Mouse (Mus musculus): ENCODE measurements around the gene Cd300lb.
"Not testable (repeated sequence)": the region's sequence is repeated elsewhere in the genome, so short reads cannot be mapped to it uniquely, and the experiment has no call there.

The Cd300lb gene

DNA sequence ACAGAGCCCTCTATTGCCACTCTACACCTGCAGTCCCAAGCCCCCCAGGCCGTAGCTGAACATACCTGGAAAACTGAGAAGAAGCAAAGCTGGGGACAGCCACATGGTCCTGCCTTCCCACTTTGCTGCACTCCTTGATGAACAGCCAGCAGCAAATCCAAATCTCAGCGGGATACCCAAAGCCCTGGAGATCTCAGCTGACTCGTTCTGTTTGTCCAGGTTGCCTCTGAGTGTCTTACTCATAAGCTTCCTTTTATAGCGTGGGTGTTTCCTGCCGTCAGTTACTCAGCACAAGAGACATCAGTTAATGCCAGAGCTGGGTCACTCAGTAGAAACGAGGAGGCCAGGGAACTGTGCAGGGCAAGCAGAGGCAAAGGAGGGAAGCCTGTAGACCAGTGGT is at the start of gene Cd300lb:
TSS of gene Cd300lb (minus strand) at position 243 of the 400 bp plus-strand sequence.
- no peak for DNase-seq (ENCODE audit: low spot score in 2 of 2)

DNA sequence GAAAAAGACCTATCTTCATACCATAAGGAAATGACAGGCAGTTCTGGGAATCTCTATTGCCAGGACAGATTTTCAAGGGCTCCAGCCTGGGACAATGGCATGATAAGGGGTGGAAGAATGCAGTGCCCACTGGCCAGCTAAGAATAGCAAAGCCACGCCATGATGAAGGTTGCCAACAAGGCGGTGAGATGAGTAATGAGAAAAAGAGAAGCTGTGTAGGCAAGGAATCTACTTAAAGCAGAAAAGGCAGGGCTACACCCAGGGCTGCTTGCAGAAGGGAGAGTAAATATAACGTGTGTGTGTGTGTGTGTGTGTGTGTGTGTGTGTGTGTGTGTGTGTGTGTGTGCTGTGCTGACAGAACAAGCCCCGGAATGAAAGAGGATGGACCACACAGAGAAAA is 47.7 kb upstream of the Cd300lb start:
- peak in 1 of 2 experiments; percentile 11 for DNase-seq (ENCODE audit: low spot score in 2 of 2)

DNA sequence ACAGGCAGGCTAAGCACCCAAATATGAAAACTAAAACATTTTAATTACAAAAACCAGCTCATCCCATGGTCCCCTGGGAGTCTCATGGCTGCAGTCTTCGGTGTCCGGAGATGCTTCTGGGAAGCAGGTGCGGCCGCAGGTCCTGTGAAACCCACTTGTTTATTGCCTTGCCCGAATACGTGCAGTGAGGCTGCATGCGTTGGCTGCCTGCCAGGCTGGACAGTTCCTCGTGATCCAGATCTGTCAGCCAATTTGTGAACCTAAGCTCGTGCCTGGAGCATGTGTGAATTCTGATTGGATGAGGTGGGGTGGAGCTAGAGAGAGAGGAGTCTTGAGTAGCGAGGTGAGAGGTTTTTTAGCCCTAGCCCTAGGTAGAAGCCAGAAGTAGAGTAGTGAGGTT is 38.5 kb upstream of the Cd300lb start:
- DNase-seq (ENCODE audit: low spot score in 2 of 2) = no peak

DNA sequence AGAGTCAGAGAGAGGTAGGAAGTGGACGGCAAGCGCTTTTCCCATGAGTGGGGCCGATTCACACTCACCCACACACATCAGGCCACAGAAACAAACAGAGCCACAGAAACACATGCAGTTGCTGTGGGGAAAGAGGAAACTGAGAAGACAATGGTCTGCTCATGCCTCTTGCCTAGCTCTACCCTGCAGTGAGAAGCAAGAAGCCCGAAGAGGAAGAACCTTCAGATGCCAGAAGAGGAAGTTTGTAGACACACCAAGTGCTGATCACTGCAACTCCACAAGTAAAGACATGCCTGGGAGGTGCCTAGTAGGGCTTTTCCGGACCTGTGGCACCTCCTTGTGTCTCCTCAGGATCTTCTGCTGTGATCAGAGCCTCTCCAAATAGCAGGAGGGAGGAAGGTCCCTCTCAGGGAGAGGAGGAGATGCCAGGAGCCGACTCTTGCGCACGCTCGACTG is 34.6 kb upstream of the Cd300lb start, which contains the start of gene Cd300c:
TSS of gene Cd300c (minus strand) at position 406 of the 456 bp plus-strand sequence.
- DNase-seq (ENCODE audit: low spot score in 2 of 2) = no peak

DNA sequence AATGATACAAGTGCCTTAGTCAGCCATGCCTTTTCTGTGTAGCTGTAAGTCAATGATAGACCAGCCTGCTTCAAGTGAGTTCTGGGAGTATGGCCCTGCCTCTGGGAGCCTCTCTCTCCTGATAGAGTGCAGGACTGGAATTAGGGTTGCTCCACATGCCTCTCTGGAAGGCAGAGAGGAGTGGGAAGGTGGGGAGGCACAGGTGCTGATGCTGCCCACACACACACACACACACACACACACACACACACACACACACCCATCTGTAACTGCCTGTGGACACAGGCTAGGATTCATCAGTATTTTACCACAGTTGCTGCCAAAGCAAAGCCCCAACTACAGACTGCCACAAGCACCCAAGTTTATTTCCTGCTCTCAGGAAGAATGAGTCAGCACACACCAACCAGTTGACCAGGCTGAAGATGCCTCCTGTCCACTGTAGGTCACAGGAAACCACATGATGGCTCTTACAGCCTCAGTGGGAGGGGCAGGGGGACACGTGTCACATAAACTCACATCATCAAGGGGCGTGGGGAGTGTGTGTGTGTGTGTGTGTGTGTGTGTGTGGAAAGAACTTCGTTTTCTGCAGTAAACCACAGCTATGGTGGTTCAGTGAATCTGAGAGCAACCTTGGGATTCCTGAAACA is 31.1 kb upstream of the Cd300lb start:
- DNase-seq (ENCODE audit: low spot score in 2 of 2) = no peak

DNA sequence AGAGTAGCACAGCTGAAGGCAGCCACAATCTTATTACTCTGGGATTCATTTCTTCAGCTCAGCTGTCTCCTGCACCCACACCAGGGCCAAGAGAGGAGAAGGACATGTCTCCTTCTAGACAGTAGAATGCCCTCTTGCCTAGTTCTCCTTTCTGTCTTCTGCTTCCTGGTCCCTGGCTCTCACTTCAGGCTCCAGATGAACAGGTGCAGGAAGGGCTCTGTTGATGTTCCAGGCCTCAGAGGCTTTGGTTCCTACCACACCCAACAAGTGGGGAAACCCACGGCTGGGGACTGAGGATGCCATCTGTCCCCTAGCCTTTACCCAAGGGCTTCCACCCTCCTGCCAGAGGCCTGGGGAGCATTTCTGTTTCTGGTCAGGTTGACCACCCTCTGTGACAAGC is 26.2 kb upstream of the Cd300lb start:
- no peak for DNase-seq (ENCODE audit: low spot score in 2 of 2)

DNA sequence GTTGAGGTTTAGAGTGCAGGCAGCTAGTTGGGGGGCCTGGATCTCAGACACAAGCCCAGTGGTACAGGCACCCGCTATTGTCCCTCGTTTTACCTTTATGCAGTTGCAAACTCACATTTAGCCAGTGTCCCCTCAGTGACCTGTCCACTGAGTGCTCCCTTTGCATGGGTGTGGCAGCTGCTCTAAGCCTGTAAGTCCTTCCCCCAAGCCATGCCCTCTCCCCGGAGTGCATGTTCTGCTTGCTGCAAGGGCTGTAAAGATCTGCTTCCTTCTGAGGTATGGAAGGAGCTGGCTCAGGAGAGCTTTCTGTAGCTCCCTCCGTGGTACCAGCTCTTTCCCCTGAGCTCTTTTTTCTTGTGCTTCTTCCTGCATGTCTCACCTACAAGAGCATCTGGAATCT is 595 bp downstream of the Cd300lb start:
- DNase-seq (ENCODE audit: low spot score in 2 of 2) = no peak

DNA sequence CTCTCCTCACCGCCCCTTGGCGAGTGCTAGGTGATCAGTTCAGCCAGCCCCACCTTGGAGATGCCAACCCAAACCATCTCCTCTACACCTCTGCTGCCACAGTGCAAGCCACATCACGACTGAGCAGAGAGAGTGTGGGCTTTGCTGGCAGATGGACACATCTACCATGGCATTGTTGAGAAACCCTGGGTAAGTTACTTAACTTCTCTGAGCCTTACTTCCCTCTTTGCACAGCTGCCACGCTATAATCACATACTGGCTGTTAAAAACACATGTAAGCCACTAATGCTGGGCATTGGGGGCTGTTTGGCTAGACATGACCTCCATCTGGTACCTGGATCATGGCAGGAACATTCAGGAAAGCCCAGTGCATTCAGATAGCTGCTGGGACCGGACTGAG is 3.1 kb downstream of the Cd300lb start:
- no peak for DNase-seq (ENCODE audit: low spot score in 2 of 2)

DNA sequence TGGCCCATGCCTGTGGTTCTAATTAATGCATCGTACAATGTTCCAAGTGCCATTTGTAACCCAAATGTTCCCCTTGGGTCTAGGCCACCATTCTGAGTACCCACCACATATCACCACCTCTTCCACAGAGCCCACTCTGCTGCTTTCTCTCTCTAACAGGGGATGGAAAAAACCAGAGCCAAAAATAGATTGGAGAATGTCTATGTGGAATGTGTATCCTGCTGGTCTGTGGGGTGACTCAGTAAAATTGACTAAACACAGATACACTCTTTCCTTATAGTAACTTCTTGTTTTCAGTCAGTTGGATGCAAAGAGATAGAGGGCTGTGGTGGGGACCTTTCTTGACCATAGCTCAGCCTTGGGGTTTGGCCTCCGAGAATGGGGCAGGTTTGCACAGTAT is 4.6 kb downstream of the Cd300lb start:
- DNase-seq (ENCODE audit: low spot score in 2 of 2) = no peak

DNA sequence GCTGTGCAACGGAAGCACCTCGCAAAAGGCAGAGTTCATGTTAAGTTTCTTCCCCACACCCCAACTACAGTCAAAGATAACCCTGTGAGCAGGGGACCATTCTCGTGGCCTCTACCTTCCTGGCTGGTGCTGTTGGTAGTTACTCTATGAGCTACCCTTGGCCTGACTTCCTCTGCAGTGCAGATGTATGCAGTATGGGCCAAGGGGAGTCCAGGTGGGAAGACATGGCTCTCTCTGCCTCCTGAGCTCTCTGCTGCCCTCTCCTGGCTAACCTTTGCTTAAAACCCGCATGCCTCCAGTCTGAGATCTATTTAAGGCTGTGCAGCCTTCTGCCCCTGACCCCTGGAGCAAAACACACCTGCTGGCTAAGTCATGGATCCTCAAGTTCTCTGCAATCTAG is 10.2 kb downstream of the Cd300lb start:
- DNase-seq (ENCODE audit: low spot score in 2 of 2) = no peak

DNA sequence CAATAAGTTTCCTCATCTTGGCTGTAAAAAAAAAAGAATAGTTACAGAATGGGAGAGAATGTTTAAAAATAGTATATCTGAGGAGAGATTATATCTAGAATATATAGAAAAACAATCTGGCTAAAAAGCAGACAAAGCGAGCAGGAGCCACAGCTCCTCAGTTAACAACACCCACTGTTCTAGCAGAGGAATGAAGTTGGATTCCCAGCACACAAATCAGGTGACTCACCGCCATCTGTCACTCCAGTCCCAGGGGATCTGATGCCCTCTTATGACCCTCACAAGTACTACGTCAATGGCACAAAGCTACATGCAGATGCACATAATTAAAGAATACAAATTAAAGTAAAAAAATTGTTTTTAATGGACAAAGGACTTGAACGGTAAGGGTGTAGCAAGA is 11.7 kb downstream of the Cd300lb start:
- peak; percentile 47 to 69 for DNase-seq (ENCODE audit: low spot score in 2 of 2)

DNA sequence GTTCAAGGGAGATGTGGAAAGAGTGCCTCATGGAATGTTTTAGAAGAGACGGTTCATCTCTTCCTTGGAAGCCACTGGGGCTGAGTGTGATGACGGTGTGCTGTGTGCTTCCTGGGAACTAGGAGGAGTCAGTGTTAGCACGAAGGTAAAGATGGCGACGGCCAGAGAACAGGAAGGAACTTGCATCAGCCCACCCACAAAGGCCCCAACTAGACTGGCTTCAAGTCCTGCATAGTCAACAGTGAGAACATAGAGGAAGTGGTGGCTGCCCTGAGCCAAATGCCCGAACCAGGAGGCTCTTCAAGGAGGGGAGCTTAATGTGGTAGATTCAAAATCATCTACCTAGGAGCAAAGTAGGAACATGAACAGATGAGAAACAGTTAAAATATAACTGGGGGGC is 17.1 kb downstream of the Cd300lb start:
- DNase-seq (ENCODE audit: low spot score in 2 of 2) = no peak

DNA sequence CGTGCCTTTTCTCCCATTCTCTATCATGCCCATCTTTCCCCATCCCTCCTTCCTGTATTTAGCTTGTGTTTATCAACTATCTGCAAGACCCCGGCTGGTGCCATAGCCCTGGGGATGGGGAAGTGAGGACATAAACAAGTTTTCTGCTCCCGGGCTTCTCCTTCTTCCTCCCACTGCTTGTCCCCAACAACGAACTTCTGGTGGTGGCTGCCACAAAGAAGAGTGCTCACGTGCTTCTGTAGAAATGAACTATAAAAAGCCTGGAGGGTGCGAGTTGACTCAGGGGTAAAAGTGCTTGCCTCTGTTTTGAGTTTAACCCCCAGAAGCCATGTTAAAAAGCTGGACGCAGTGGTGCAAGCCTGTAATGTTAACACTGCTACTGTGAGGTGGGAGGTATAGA is 19.2 kb downstream of the Cd300lb start:
- no peak for DNase-seq (ENCODE audit: low spot score in 2 of 2)

DNA sequence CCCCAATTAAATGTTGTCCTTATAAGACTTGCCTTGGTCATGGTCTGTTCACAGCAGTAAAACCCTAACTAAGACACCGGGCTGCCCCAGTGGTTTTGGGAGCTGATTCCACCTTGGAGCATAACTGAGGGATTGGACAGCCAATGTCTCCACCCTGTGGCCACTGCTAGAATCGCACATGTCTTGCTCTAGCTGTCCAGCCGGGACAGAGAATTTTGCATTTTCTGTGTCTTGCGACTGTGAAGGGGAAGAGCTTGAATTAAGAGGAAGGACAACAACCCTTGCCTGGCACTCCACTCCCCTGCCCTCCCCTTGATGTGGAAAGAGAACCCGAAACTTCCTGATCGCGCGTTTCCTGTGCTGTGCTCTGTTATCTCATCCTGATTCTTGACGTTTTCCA is 21.3 kb downstream of the Cd300lb start:
- DNase-seq (ENCODE audit: low spot score in 2 of 2) = peak; percentile 47 to 64

DNA sequence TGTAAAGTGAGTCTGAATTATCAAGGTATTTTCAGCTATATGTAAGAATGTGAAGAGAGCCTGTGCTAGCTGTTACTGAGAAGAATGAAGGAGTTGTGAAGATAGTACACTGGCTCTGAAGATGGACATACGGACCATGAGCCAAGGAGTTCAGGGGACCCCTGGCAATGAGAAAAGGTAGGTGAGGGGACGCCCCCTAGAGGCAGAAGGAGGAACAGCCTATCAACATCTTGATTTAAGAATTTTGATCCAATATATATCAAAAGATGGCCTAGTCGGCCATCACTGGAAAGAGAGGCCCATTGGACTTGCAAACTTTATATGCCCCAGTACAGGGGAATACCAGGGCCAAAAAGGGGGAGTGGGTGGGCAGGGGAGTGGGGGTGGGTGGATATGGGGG is 24.6 kb downstream of the Cd300lb start:
- not testable (repeated sequence) for DNase-seq (ENCODE audit: low spot score in 2 of 2)

DNA sequence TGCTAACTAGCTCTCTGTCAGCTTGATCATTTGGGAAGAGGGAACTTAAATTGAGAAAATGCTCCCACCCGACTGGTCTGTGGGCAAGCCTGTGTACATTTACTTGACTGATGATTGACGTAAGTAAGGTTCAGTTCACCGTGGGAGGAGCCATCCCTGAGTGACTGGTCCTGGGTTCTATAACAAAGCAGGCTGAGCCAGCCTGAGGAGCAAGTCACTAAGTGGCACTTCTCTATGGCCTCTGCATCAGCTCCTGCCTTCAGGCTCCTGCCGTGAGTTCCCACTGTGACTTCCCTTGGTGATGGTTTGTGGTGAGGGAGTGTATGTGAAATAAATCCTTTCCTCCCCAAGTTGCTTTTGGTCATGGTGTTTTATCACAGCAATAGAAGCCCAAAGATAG is 26.1 kb downstream of the Cd300lb start:
- no peak for DNase-seq (ENCODE audit: low spot score in 2 of 2)

DNA sequence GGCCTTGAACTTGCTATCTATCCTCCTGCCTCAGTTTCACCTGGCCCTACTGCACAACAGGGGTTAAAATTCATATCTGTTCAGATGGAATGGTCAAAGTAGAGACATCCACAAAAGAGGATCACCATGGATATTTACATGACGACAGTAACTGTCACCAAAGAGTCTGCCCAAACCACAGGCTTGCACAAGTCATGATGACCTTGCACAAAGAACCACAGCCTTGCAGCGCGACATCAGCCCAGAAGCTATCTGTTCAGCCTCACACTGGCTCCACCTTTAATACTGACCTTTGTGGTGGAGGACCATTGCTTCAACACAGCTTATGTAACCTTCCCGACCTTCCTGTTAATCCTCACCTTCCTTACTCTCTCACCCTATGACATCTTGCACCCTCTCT is 26.6 kb downstream of the Cd300lb start:
- DNase-seq (ENCODE audit: low spot score in 2 of 2) = no peak

DNA sequence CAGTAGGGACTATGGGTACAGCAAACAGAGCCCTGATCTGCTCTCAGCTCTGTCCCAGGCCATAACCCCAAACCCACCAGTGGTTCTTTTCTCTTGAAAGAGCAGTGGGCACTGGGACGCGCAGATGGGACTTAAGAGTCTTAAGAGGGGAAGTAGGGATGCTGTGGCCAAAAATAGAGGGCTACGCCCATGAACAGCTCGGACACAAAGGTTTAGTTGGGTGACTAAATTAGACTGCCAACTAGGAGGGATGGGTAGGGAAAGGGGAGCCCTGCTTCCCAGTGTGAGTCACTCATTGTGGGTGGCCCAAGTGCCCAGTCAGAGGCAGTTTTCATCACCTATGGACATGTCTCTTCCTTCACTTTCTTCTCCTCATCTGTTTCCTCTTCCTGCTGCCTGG is 31.0 kb downstream of the Cd300lb start:
- DNase-seq (ENCODE audit: low spot score in 2 of 2) = no peak

DNA sequence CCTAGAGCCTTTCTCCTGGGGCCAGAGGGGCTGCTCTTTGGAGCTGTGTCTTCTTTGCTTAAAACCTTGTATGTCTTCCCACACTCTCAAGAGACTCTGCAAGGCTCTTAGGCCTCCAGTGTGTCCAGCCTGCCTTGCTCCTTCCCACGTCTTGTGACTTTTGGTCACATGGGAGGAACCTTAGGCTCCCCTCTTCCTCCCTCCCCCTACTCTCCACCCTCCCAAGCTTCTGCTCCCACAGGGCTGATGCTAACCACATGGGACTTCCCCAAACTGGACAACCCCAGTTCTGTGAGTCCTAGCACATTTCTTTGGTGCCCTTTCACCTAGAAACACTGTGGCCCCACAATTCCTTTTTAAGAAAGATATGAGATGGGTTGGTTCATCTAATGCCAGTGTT is 36.2 kb downstream of the Cd300lb start:
- DNase-seq (ENCODE audit: low spot score in 2 of 2) = no peak

DNA sequence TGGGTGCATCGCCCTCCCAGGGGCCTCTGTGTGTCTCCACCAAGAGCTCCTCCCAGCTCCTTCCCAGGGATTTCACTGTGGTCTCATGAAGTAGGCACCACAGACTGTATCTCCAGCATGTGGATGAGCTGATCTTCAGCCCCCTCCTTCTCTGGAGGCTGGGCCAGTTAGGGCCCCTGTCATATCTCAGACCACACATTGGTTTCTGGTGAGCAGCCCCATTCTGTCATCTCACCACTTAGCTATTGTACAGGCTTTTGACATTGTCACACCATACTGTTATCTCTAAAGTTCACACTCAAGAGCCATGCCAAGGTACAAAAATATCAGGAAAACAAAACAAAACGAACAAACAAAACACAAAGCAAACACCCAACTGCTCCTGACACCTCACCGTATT is 38.1 kb downstream of the Cd300lb start:
- no peak for DNase-seq (ENCODE audit: low spot score in 2 of 2)

DNA sequence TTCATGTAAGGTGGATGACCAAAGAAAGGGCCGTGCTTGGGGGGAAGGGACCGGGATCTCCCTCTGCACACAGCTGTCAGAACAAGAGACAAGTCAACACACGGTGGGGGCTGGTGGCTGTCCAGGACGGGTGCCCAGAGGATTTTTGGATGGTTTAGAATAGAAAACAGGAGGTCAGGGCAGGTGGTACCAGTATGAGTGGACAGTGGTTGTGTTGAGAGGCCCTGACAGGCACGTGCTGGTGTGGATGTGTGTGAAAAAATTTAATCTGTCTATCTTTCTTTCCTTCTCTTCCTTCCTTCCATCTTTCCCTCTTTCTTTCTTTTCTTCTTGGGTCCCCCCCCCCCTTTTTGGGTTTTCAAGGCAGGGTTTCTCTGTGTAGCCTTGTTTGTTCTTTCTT is 43.6 kb downstream of the Cd300lb start:
- DNase-seq (ENCODE audit: low spot score in 2 of 2) = no peak

DNA sequence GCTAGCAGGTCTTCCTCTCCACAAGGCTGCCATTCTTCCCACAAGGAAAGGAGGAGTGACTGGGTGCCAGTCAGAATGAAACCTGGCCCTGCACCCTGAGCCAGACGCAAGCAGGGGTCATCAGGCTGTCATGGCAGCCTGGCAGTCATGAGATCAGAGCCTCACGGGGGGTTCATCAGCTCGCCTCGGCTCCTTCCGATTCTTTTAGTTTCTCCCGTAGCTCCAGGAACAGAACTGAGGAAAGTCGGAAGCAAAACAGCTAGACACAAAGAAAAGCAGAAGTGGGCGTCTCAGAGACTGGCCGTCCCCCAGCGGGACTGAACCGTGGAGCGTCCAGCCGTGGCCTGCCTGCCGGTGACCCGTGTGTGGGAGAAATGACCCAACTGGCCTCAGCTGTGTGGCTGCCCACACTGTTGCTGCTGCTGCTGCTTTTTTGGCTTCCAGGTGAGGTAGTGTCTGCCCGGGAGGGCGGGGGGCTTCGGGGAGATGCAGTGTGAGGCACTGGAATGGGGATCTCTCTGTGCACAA is 44.1 kb downstream of the Cd300lb start, which contains the start of gene Cd300a:
TSS of gene Cd300a (plus strand) at position 51 of the 528 bp plus-strand sequence.
- DNase-seq (ENCODE audit: low spot score in 2 of 2) = no peak

DNA sequence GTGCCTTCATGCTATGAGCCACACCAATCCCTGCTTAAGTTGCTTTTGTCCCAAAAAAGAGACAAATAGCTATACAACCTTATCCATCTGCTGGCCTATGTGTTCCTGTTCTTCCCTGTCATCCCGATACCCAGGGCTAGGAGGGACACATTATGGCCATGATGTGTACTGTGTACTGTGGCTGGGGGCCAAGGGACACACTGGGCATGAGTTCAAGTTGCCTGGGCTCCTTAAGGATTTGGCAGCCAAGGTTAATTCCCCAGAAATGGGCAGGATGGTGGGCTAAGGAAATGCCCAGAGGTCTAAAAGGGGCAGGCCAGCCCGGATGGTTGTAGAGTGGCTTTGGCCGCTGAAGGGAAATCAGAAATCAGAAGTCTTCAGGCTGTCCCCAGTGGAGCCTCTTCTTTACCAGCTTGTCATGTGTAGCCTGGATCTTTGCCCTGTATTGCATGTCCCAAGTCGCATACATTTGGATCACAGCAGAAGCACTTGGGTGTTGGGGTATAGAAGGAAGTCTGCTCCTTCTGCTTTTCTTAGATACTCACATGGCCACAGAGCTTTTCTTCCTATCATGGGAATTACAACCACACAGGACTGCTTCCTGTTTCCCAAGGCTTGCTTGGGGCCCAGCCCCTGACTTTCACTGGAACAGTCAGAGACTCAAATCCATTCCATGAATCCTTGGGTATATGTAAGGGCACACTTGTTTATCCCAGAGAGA is 49.6 kb downstream of the Cd300lb start:
- no peak for DNase-seq (ENCODE audit: low spot score in 2 of 2)
